Mouse (Mus musculus) A20 (cell line): ENCODE results near the gene Dpy19l1.

Experiments used
- DNase-seq: peaks from one replicate; pipeline ENCODE4 v3.0.0-alpha.2; 2011; ENCODE audit warnings: low read depth, low spot score

Dpy19l1 gene

GRCm38 (mm10) chr9:24503067-24503857 is at the start of gene Dpy19l1:
Gene Dpy19l1, minus strand, starts transcription at chr9:24503140.
- DNase-seq = peak; percentile 76

GRCm38 (mm10) chr9:24538159-24538558 is 35.2 kb upstream of the Dpy19l1 start:
- no peak for DNase-seq

- DNase-seq = peak; percentile 21
Measured at GRCm38 (mm10) chr9:24516575-24517139, 13.7 kb upstream of the Dpy19l1 start.

GRCm38 (mm10) chr9:24514078-24514469 is 11.1 kb upstream of the Dpy19l1 start:
- DNase-seq = no peak

- no peak for DNase-seq
Measured at GRCm38 (mm10) chr9:24513290-24514077, 10.5 kb upstream of the Dpy19l1 start.

- DNase-seq = peak; percentile 49
Measured at GRCm38 (mm10) chr9:24512121-24512539, 9.2 kb upstream of the Dpy19l1 start.

GRCm38 (mm10) chr9:24511371-24512120 is 8.6 kb upstream of the Dpy19l1 start:
- no peak for DNase-seq

- DNase-seq = no peak
Measured at GRCm38 (mm10) chr9:24508880-24509279, 5.9 kb upstream of the Dpy19l1 start.

GRCm38 (mm10) chr9:24506510-24506909 is 3.6 kb upstream of the Dpy19l1 start:
- no peak for DNase-seq

- DNase-seq = peak; percentile 29
Measured at GRCm38 (mm10) chr9:24505017-24505763, 2.2 kb upstream of the Dpy19l1 start.

- peak; percentile 7 for DNase-seq
Measured at GRCm38 (mm10) chr9:24504381-24504780, 1.4 kb upstream of the Dpy19l1 start.

GRCm38 (mm10) chr9:24503858-24504219 is 899 bp upstream of the Dpy19l1 start:
- no peak for DNase-seq

- peak; percentile 44 for DNase-seq
Measured at GRCm38 (mm10) chr9:24502571-24503004, 352 bp downstream of the Dpy19l1 start.

- DNase-seq = peak; percentile 41
Measured at GRCm38 (mm10) chr9:24501618-24502017, 1.3 kb downstream of the Dpy19l1 start.

GRCm38 (mm10) chr9:24496226-24496625 is 6.7 kb downstream of the Dpy19l1 start:
- DNase-seq = no peak

GRCm38 (mm10) chr9:24490516-24490915 is 12.4 kb downstream of the Dpy19l1 start:
- no peak for DNase-seq

- DNase-seq = no peak
Measured at GRCm38 (mm10) chr9:24488425-24489104, 14.4 kb downstream of the Dpy19l1 start.

GRCm38 (mm10) chr9:24482375-24482774 is 20.6 kb downstream of the Dpy19l1 start:
- DNase-seq = no peak

- no peak for DNase-seq
Measured at GRCm38 (mm10) chr9:24477251-24477650, 25.7 kb downstream of the Dpy19l1 start.

- DNase-seq = no peak
Measured at GRCm38 (mm10) chr9:24473824-24474223, 29.1 kb downstream of the Dpy19l1 start.
